Mouse (Mus musculus) limb, embryonic 12.5 days (tissue): ENCODE measurements around the gene Srpk2. TPM values are rescaled to one million over a fixed set of nuclear protein-coding genes. Genes with fewer than 3 reads are reported as not detected.
"Not testable (repeated sequence)": the region's sequence is repeated elsewhere in the genome, so short reads cannot be mapped to it uniquely, and the experiment has no call there.

ENCODE experiments used
- ATAC-seq: fragments of 200-750 bp; cut with Nextera tagmentation; 2 replicates; pipeline ENCODE4 v1.8.0; 2017; ENCODE audit warnings: low read depth, moderate TSS enrichment; ENCODE audit not compliant: insufficient number of reproducible peaks, insufficient read depth, low FRiP score, low TSS enrichment
- H3K27ac ChIP-seq: fragments of 300-500 bp; sonication (generic); 2 replicates; pipeline ENCODE4 v1.5.1; 2016; ENCODE audit warnings: mild to moderate bottlenecking, moderate library complexity
- H3K27me3 ChIP-seq: fragments of 300-500 bp; sonication (generic); 2 replicates; pipeline ENCODE4 v1.6.1; 2016; ENCODE audit warnings: mild to moderate bottlenecking, moderate library complexity
- H3K36me3 ChIP-seq: fragments of 300-500 bp; sonication (generic); 2 replicates; pipeline ENCODE4 v1.6.1; 2016; ENCODE audit warnings: mild to moderate bottlenecking, moderate library complexity
- H3K4me1 ChIP-seq: fragments of 300-500 bp; sonication (generic); replicated peaks from 2 replicates; pipeline ENCODE4 v1.6.1; 2016
- H3K4me2 ChIP-seq: fragments of 300-500 bp; sonication (generic); 2 replicates; pipeline ENCODE4 v1.6.1; 2016; ENCODE audit warnings: mild to moderate bottlenecking, moderate library complexity
- H3K4me3 ChIP-seq: fragments of 300-500 bp; sonication (generic); replicated peaks from 2 replicates; pipeline ENCODE4 v1.5.1; 2016; ENCODE audit warnings: mild to moderate bottlenecking
- H3K9ac ChIP-seq: fragments of 300-500 bp; sonication (generic); replicated peaks from 2 replicates; pipeline ENCODE4 v1.6.1; 2016; ENCODE audit warnings: mild to moderate bottlenecking, moderate library complexity
- H3K9me3 ChIP-seq: fragments of 300-500 bp; sonication (generic); 2 replicates; pipeline ENCODE4 v1.6.1; 2016; ENCODE audit warnings: mild to moderate bottlenecking, moderate library complexity
- WGBS: fragments of 180-500 bp; shearing (Covaris S2); methylation state at CpG from one replicate; pipeline ENCODE4 v1.1.7; 2016; 5-methylcytosine and 5-hydroxymethylcytosine counted together
- polyA plus RNA-seq: library from polyadenylated mRNA; unstranded; fragments of >200 nt; fragmentation: Nextera tagmentation; extraction: Ambion mirVana; gene quantifications from 2 replicates; pipeline ENCODE4 v1.2.1, GENCODE M21; 2016

Gene Srpk2
- polyA plus RNA-seq, 1 experiment from 2014 or later = 63.0 TPM

- peaks cover 64% of the 10 kb centered on the region for H3K36me3 ChIP-seq
- H3K4me1 ChIP-seq = no peaks in the 10 kb centered on the region
- no peak overlapping the region for H3K27ac ChIP-seq
- H3K4me3 ChIP-seq = no peak overlapping the region
- ATAC-seq = no peak
- H3K9me3 ChIP-seq = no peaks in the 10 kb centered on the region
- H3K27me3 ChIP-seq = no peaks in the 10 kb centered on the region
- 92% methylated on average over 8 of the region's 8 CpGs for WGBS
- H3K4me2 ChIP-seq = no peak overlapping the region
- no peak overlapping the region for H3K9ac ChIP-seq
Measured at GRCm38 (mm10) chr5:23464743-23465142, 219.7 kb downstream of the Srpk2 start.

- no peaks in the 10 kb centered on the region for H3K9me3 ChIP-seq
- 97% methylated on average over 3 of the region's 3 CpGs for WGBS
- H3K36me3 ChIP-seq = peaks cover 59% of the 10 kb centered on the region
- ATAC-seq = no peak
- H3K27ac ChIP-seq = no peak overlapping the region
- H3K4me2 ChIP-seq = no peak overlapping the region
- no peaks in the 10 kb centered on the region for H3K27me3 ChIP-seq
- no peaks in the 10 kb centered on the region for H3K4me1 ChIP-seq
- no peak overlapping the region for H3K9ac ChIP-seq
- H3K4me3 ChIP-seq = no peak overlapping the region
Measured at GRCm38 (mm10) chr5:23464247-23464646, 220.2 kb downstream of the Srpk2 start.

- Histone ChIP-seq H3K9me3 (no peaks in the 10 kb centered on the region), H3K27ac (no peak overlapping the region), H3K4me1 (peaks cover 16% of the 10 kb centered on the region), H3K4me2 (no peak overlapping the region), H3K4me3 (no peak overlapping the region), H3K9ac (no peak overlapping the region), H3K27me3 (no peaks in the 10 kb centered on the region), H3K36me3 (peaks cover 36% of the 10 kb centered on the region)
- ATAC-seq = no peak
- 74% methylated on average over 2 of the region's 2 CpGs for WGBS
Measured at GRCm38 (mm10) chr5:23461688-23462087, 222.7 kb downstream of the Srpk2 start.

- not testable (repeated sequence) for H3K4me3 ChIP-seq, ATAC-seq, H3K4me2 ChIP-seq, H3K27ac ChIP-seq, H3K9ac ChIP-seq, H3K9me3 ChIP-seq, H3K27me3 ChIP-seq
- peaks cover 12% of the 10 kb centered on the region for H3K4me1 ChIP-seq
- peaks cover 35% of the 10 kb centered on the region for H3K36me3 ChIP-seq
- WGBS = 87% methylated on average over 2 of the region's 2 CpGs
Measured at GRCm38 (mm10) chr5:23453561-23453960, 230.9 kb downstream of the Srpk2 start.

Other genes with a start within 250 kb of the Srpk2 start
- 31.5 and 35.0 TPM in 2 replicates for gene Pus7, start 99.1 kb upstream of the Srpk2 start, polyA plus RNA-seq
- 46.5 and 49.2 TPM in 2 replicates for gene Rint1, start 103.1 kb upstream of the Srpk2 start, polyA plus RNA-seq
- 141 and 147 TPM in 2 replicates for gene Tomm7, start 159.5 kb upstream of the Srpk2 start, polyA plus RNA-seq